Mouse (Mus musculus) T-cell, adult 66 days (primary cell): ENCODE data around the gene Fam124a. TPM values are rescaled to one million over a fixed set of nuclear protein-coding genes. Genes with fewer than 3 reads are reported as not detected.

ENCODE experiments used
- total RNA-seq, 2 experiments: library from RNA; stranded (reverse); gene quantifications; 3 replicates in 1 of 2; 4 replicates in 1 of 2; pipeline ENCODE4 v1.2.4; 2023

Fam124a gene
- not detected for total RNA-seq

GRCm38 (mm10) chr14:62555309-62555829, at the start of gene Fam124a:
Gene Fam124a, plus strand, starts transcription at chr14:62555737.

GRCm38 (mm10) chr14:62566821-62567220, 11.3 kb downstream of the Fam124a start, which contains the start of gene Gm4131:
Gene Gm4131, minus strand, starts transcription at chr14:62566921.

Other genes with a start within 250 kb of the Fam124a start
- not detected for gene Gucy1b2, start 99.4 kb upstream of the Fam124a start, total RNA-seq
- not detected for gene Gm4131, start 11.2 kb downstream of the Fam124a start, total RNA-seq
- not detected for gene Serpine3, start 107.9 kb downstream of the Fam124a start, total RNA-seq
- gene Ints6, start 205.4 kb downstream of the Fam124a start, total RNA-seq, result 10 to 100 TPM; 83.3 to 85.8 TPM